Mouse (Mus musculus) CH12.LX (cell line): ENCODE results near the gene Wars2. TPM values are rescaled to one million over a fixed set of nuclear protein-coding genes. Genes with fewer than 3 reads are reported as not detected.

Source experiments
- DNase-seq: peaks from one replicate; pipeline ENCODE4 v3.0.0-alpha.2; 2013; ENCODE audit errors: extremely low read depth
- H3K27ac ChIP-seq: 2 replicates; pipeline ENCODE4 v1.5.1; 2012; ENCODE audit warnings: low read depth, mild to moderate bottlenecking, control low read depth, moderate library complexity; ENCODE audit not compliant: insufficient read depth
- H3K27me3 ChIP-seq: replicated peaks from 2 replicates; pipeline ENCODE3; 2012; ENCODE audit warnings: inconsistent platforms
- H3K36me3 ChIP-seq, 2 experiments: replicated peaks in 1 of 2; 2 replicates each; pipeline versions ENCODE3 to v1.6.1; 2012; ENCODE audit warnings: inconsistent platforms in 1 of 2, low read length in 1 of 2, mild to moderate bottlenecking in 1 of 2, mixed read lengths in 1 of 2, moderate library complexity in 1 of 2; ENCODE audit not compliant: control insufficient read depth in 1 of 2, insufficient read depth in 1 of 2
- H3K4me1 ChIP-seq, 2 experiments: 2 replicates each; pipeline ENCODE4 v1.6.1; 2012; ENCODE audit warnings: inconsistent platforms in 1 of 2, moderate library complexity in 1 of 2; ENCODE audit not compliant: insufficient read depth in 2 of 2, control insufficient read depth in 1 of 2
- H3K4me2 ChIP-seq: 2 replicates; pipeline ENCODE4 v1.6.1; 2012; ENCODE audit warnings: low read depth, mild to moderate bottlenecking, control low read depth; ENCODE audit not compliant: poor library complexity, insufficient read depth, severe bottlenecking
- H3K4me3 ChIP-seq, 3 experiments: fragments of 150-350 bp in 1 of 3; sonication (generic) in 1 of 3; replicated peaks in 1 of 3; 2 replicates each; pipeline versions ENCODE3 to v1.5.1; 2011 to 2012; ENCODE audit warnings: low read depth in 2 of 3, low read length in 2 of 3, mild to moderate bottlenecking in 2 of 3, moderate library complexity in 2 of 3, control low read depth in 1 of 3, improper control_type of control experiment in 1 of 3, inconsistent platforms in 1 of 3, mixed read lengths in 1 of 3; ENCODE audit not compliant: poor library complexity in 1 of 3
- H3K79me2 ChIP-seq: replicated peaks from 2 replicates; pipeline ENCODE4 v1.6.1; 2012; ENCODE audit warnings: mild to moderate bottlenecking, moderate library complexity; ENCODE audit not compliant: control insufficient read depth, poor library complexity, insufficient read depth, severe bottlenecking; ENCODE audit errors: extremely low read depth
- H3K9ac ChIP-seq: 2 replicates; pipeline ENCODE4 v1.6.1; 2012; ENCODE audit warnings: low read depth, mild to moderate bottlenecking, control low read depth, moderate library complexity; ENCODE audit not compliant: insufficient read depth
- H3K9me3 ChIP-seq: replicated peaks from 2 replicates; pipeline ENCODE3; 2012; ENCODE audit warnings: low read length, inconsistent platforms, mixed read lengths
- BHLHE40 ChIP-seq: IDR thresholded peaks from 2 replicates; pipeline ENCODE4 v1.6.1; 2011; ENCODE audit warnings: mild to moderate bottlenecking, low read depth, low read length, improper control_type of control experiment
- CHD2 ChIP-seq: IDR thresholded peaks from 2 replicates; pipeline ENCODE4 v1.6.1; 2011; ENCODE audit warnings: low read length, improper control_type of control experiment
- ELF1 ChIP-seq: IDR thresholded peaks from 2 replicates; pipeline ENCODE4 v1.6.1; 2014; ENCODE audit warnings: low read depth, mild to moderate bottlenecking, inconsistent platforms, low read length, improper control_type of control experiment
- EP300 ChIP-seq: IDR thresholded peaks from 2 replicates; pipeline ENCODE4 v1.6.1; 2011; ENCODE audit warnings: low read length, improper control_type of control experiment
- GABPA ChIP-seq: IDR thresholded peaks from 2 replicates; pipeline ENCODE4 v1.6.1; 2012; ENCODE audit warnings: low read depth, low read length, improper control_type of control experiment, inconsistent platforms; ENCODE audit not compliant: insufficient replicate concordance
- IRF4 ChIP-seq: IDR thresholded peaks from 2 replicates; pipeline ENCODE4 v1.6.1; 2014; ENCODE audit warnings: low read depth, mild to moderate bottlenecking, inconsistent platforms, low read length, improper control_type of control experiment
- MAFK ChIP-seq: IDR thresholded peaks from 2 replicates; pipeline ENCODE4 v1.6.1; 2011; ENCODE audit warnings: low read length, improper control_type of control experiment; ENCODE audit not compliant: insufficient replicate concordance
- MAZ ChIP-seq: IDR thresholded peaks from 2 replicates; pipeline ENCODE4 v1.6.1; 2012; ENCODE audit warnings: low read depth, mild to moderate bottlenecking, inconsistent platforms, low read length, improper control_type of control experiment, moderate library complexity
- MEF2A ChIP-seq: IDR thresholded peaks from 2 replicates; pipeline ENCODE4 v1.6.1; 2014; ENCODE audit warnings: low read depth, mild to moderate bottlenecking, inconsistent platforms, low read length, improper control_type of control experiment, borderline replicate concordance
- MXI1 ChIP-seq: IDR thresholded peaks from 2 replicates; pipeline ENCODE4 v1.6.1; 2011; ENCODE audit warnings: mild to moderate bottlenecking, low read depth, low read length, improper control_type of control experiment
- MYC ChIP-seq: IDR thresholded peaks from 2 replicates; pipeline ENCODE4 v1.6.1; 2011; ENCODE audit warnings: low read depth, mild to moderate bottlenecking, improper control_type of control experiment, low read length
- POLR2AphosphoS2 ChIP-seq: IDR thresholded peaks from 2 replicates; pipeline ENCODE4 v1.6.1; 2011; ENCODE audit warnings: low read depth, low read length, improper control_type of control experiment
- RAD21 ChIP-seq: IDR thresholded peaks from 2 replicates; pipeline ENCODE4 v1.6.1; 2011; ENCODE audit warnings: low read depth, mild to moderate bottlenecking, low read length, improper control_type of control experiment, moderate library complexity
- SIN3A ChIP-seq: IDR thresholded peaks from 2 replicates; pipeline ENCODE4 v1.6.1; 2012; ENCODE audit warnings: low read length, improper control_type of control experiment, inconsistent platforms
- SMC3 ChIP-seq: IDR thresholded peaks from 2 replicates; pipeline ENCODE4 v1.6.1; 2011; ENCODE audit warnings: low read depth, low read length, improper control_type of control experiment
- TBP ChIP-seq: conservative IDR thresholded peaks from 2 replicates; pipeline ENCODE4 v1.6.1; 2011; ENCODE audit warnings: low read depth, low read length, improper control_type of control experiment
- TCF12 ChIP-seq: IDR thresholded peaks from 2 replicates; pipeline ENCODE4 v1.6.1; 2014; ENCODE audit warnings: low read depth, mild to moderate bottlenecking, inconsistent platforms, low read length, improper control_type of control experiment
- UBTF ChIP-seq: IDR thresholded peaks from 2 replicates; pipeline ENCODE4 v1.6.1; 2012; ENCODE audit warnings: low read depth, mild to moderate bottlenecking, inconsistent platforms, low read length, improper control_type of control experiment, moderate library complexity
- ZNF384 ChIP-seq: IDR thresholded peaks from 2 replicates; pipeline ENCODE4 v1.6.1; 2012; ENCODE audit warnings: low read depth, low read length, improper control_type of control experiment, inconsistent platforms
- dilution Hi-C: fragments of 300-500 bp; cut with MboI; formaldehyde crosslinking; loops from 2 replicates; pipeline ENCODE4 v1.14.3; 2020; ENCODE audit warnings: low sequenced_read_pairs; ENCODE audit not compliant: extremely low pct_unique_long_range_greater_than_20kb, extremely low pct_ligation_motif_present
- in situ Hi-C: fragments of 300-500 bp; cut with MboI; formaldehyde crosslinking; loops from 3 replicates; pipeline ENCODE4 v1.14.3; 2019; ENCODE audit warnings: low sequenced_read_pairs, low pct_ligation_motif_present, low pct_unique_long_range_greater_than_20kb, mixed read lengths
- polyA plus RNA-seq: library from polyadenylated mRNA; unstranded; fragments of >175 nt; gene quantifications from 2 replicates; pipeline ENCODE4 v1.2.1, GENCODE M21; 2012; ENCODE audit warnings: low read depth; ENCODE audit not compliant: insufficient read length
- total RNA-seq, 2 experiments: library from RNA; depleted of rRNA; stranded (reverse); fragments of 300-350 nt in 1 of 2; fragments of >200 nt in 1 of 2; gene quantifications; 2 replicates each; pipeline ENCODE4 v1.2.3; 2012 to 2014

The Wars2 gene
- total and polyA plus RNA-seq, 3 experiments = 7.1 to 10.2 (median 8.6) TPM

DNA sequence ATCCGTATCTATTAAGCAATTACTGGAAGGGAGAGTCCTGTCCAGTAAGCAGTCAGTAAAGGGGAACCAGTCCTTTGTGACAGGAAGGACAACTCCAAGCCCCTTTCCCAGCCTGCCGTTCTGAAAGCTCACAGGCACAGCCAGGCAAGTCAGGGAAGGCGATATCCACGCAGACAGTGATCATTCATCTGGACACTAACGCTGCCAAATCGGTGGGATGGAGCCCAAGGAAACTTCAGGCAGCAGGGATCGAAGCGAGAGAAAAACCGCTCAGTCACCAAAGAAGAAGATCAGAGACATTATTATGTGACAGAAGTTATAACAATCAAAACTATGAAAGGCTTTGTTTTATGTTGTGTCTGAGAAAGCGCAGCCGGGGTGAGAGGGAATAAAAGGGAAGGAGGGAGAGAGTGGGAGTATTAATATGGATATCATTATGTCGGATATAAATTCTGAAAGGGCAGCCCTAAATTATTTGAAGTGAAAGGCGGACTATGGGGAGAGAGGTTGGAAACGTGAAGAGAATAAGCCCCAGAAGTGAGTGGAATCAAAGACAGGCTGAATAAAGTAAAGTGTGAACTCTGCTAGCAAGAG lies 70.3 kb downstream of the Wars2 start:
- dilution Hi-C loops (no loop called here), in situ Hi-C loops (no loop called here)
- Histone ChIP-seq H3K27ac (no peak overlapping the region), H3K36me3 (peaks cover 8 to 41% of the 10 kb centered on the region in 2 experiments), H3K9ac (no peak overlapping the region), H3K79me2 (no peaks in the 10 kb centered on the region), H3K4me3 (no peak overlapping the region), H3K27me3 (no peaks in the 10 kb centered on the region), H3K4me2 (no peak overlapping the region), H3K4me1 (no peaks in the 10 kb centered on the region), H3K9me3 (no peaks in the 10 kb centered on the region)
- no peak for DNase-seq
- TF ChIP-seq CHD2 = no peak
- no peak for TF ChIP-seq RAD21
- TF ChIP-seq MAZ = no peak
- no peak for TF ChIP-seq IRF4
- TF ChIP-seq ELF1 = no peak
- no peak for TF ChIP-seq POLR2AphosphoS2
- TF ChIP-seq BHLHE40 = no peak
- no peak for TF ChIP-seq SIN3A
- no peak for TF ChIP-seq TBP
- TF ChIP-seq SMC3 = no peak
- TF ChIP-seq MXI1 = no peak
- no peak for TF ChIP-seq TCF12
- TF ChIP-seq MEF2A = no peak
- TF ChIP-seq MYC = no peak
- no peak for TF ChIP-seq MAFK
- TF ChIP-seq EP300 = no peak

DNA sequence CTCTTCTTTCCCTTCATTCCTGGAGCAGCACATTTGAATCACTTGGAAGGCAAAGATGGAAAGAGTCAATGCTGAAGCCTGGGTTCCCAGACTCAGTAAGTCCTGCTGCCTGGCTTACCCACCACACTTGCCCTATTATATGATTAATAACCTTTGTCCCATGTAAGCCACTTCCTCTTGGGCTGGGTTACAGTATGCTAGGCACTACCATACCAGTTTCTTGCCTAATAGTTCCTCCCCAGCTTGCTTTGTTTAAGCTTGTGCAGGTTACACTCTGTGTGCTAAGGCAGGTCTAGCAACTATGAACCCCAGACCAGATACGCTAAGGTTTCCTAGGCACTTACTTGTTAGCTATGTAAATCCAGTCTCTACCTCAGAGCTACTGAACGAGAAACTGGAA lies 86.9 kb downstream of the Wars2 start:
- no peak overlapping the region for H3K27ac ChIP-seq
- H3K9me3 ChIP-seq = no peaks in the 10 kb centered on the region
- no peak overlapping the region for H3K4me3 ChIP-seq
- no peaks in the 10 kb centered on the region for H3K36me3 ChIP-seq
- DNase-seq = no peak
- no peaks in the 10 kb centered on the region for H3K27me3 ChIP-seq
- dilution Hi-C loops (no loop called here), in situ Hi-C loops (loop anchor here (25.0 kb wide), 1 partner anchor 709 kb away; no protein-coding TSS in a partner anchor)
- H3K79me2 ChIP-seq = no peaks in the 10 kb centered on the region
- H3K9ac ChIP-seq = no peak overlapping the region
- TF ChIP-seq ZNF384 = no peak
- no peak for TF ChIP-seq GABPA
- no peak for TF ChIP-seq UBTF
- TF ChIP-seq TCF12 = no peak
- no peak for TF ChIP-seq EP300
- no peaks in the 10 kb centered on the region for H3K4me1 ChIP-seq
- H3K4me2 ChIP-seq = no peak overlapping the region
